Mouse (Mus musculus): Measurements from ENCODE around the gene Sp8. TPM values are rescaled to one million over a fixed set of nuclear protein-coding genes. Genes with fewer than 3 reads are reported as not detected.
A peak's percentile ranks its signal among the peaks of the same experiment; 100 is the strongest.

The Sp8 gene
- not detected for total RNA-seq (2021)
- long read RNA-seq, experiment 1: 0 reads
- long read RNA-seq, experiment 2: 0 reads

DNA sequence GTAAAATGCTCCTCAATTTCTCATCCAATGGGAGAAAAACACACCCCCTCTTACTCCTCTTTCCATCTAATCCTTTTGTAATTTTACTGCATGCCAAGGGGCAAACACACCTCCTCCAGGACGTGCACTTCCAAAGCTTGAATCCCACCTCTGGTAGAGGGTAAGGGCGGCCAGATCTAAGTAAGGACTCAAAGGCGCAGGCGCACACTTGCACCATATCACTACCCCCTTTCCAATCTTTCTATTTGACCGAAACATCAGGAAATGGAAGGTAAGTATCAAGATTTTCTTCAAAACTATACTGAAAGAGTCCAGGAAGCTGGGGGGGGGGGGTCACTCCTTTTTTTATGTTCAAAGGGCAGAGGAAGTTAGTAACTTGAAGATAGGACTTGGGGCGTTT, at the start of gene Sp8:
Sp8 (plus strand) TSS at position 109 of the 400 bp plus-strand sequence.
- no peak for DNase-seq
- intact Hi-C loops (cut with DNase I): no loop called here

DNA sequence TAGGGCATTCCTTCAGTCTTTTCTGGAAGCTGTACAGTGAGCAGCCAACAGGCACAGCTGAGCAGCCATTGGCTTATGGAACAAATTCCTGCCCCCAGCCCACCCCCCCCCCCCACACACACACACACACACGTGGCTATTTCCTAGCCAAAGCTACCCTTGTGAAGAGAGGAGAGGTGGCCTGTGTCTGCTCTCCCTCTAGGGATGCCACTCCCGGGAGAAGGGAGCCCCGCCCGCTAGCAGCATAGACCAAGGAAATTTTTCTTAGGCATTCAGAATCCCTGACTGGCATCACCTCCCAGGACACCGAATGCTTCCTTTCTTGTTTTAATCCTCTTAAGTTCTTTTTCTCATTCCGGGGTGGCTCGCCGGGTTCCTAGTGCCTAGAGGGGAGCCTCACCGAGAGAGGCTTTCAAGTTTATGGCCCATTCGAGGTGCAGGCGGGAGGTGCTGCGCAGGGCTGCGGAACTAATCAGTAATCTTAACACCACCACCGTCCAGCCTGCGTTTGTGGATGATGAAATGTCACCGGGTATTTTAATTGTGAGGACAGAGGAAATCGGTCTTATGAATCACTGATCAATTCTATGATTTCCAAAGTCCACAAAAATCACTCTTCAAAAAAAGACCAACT, 34.7 kb upstream of the Sp8 start:
- DNase-seq: no peak
- intact Hi-C loops (cut with DNase I): no loop called here

DNA sequence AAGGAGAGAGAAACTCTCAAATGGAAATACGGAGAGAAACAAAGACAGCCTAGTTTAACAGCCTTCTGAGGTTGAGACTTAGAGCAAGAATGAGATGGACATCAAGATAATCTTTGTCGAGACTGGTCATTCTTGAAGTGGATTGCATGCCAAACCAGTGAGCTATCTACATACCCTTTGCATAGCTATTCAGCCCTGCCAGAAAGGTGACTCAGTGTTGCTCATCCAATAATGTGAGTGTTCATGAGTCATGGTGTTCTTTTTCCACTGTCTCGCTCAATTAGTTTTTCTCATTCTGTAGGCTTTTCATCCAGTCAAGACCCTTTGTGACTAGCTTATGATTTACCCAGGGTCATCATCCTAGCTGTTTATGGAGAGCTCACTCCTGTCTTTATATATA, 31.6 kb upstream of the Sp8 start:
- no peak for DNase-seq
- intact Hi-C loops (cut with DNase I): no loop called here

DNA sequence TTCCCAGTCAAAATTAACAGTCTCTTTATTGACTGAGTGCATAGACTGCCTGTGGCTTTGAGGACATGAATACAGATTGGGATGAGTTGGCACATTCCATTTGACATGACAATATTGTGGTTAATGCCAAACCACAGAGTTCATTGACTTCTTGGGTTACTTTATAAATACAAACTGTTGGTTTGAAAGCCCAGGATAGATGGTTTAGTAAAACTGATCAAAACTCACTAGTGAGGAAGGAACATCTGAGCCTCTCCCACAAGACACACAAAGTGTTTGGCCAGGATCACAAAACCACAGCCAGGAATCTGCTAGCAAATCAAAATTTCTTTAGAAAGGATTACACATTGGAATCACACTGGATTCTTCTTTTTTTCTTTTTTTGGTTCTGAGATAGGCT, 30.0 kb upstream of the Sp8 start:
- intact Hi-C loops (cut with DNase I): no loop called here
- DNase-seq: no peak

DNA sequence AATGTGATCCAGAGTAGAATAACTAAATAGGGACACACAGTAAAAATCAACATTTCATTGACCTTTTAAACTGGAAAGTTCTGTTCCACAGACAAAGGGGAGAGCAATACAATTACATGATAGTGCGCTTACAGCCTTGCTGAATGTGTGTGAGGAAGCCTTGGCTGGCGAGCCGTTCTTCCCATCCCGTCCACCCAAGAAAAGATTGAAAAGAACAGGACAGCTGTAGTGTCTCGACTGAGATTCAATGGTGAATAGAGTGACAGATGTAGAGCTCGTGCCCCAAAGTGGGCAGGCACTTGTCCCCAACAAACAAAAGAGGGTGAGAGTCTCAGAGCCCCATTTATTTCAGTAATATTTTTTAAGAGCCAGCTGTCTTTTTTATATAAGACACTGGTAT, 16.2 kb upstream of the Sp8 start:
- no peak for DNase-seq
- intact Hi-C loops (cut with DNase I): no loop called here

DNA sequence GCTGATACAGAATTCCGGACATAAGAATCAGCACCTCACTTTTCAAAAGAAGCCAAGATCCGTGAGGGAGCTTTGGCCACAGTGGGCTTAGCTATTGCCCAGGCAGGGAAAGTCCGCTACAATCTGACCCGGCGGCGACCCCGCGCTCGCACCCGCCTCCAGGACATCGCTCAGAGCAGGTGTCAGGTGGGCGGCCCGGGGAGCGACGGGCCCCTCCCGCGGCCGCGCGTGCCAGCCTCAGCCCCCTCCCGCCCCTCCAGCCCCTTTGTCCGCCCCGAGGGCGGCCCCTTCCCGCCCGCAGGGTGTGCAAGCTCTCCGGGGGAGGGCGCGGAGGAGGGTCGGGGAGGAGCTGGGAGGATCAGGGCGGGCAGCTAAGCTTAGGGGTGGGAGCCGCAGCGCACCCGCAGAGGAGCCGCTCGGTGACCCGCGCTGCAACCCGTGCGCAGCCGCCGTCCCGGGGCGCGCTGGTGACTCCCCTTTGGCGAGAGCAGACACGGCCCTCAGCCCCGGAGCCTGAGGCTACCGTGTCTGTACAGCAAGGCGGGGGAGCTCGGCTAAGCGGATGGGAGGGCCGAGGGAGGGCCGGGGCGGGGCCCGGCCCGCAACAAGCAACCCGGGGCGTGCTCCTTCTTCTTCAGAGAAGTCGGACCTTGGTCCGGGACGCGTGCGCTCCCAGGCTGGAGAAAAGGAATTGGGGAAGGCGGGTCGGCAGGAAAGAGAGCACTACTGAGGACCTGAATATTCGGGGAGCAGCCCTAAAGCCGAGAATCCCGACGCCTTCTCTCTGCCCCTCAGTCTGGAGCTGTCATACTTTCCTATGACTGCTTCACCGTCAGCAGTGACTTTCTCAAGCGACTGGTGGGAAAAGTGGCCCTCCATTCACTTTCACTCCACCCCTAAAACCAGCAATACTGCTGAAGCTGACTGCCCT, 9.5 kb upstream of the Sp8 start:
- no peak for DNase-seq
- intact Hi-C loops (cut with DNase I): no loop called here

DNA sequence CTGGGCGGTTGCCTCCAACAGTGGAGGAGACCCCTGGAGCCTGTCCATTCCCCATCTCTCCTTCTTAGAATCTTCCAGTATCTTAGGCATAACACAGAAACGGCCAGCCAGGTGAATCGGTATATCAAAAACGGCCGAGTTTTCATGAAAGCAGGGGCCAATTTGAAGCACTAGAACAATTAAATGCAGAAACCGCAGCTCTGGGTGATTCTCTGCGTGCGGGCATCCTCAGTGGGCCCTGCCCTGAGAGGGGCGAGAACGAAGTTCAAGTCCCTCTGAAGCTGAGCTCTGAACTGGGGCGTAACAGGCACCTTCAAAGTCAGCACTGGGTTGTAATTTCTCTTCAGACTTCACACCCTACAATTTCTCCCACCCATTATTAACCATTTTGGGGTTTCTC, 8.8 kb upstream of the Sp8 start:
- intact Hi-C loops (cut with DNase I): no loop called here
- DNase-seq: no peak

DNA sequence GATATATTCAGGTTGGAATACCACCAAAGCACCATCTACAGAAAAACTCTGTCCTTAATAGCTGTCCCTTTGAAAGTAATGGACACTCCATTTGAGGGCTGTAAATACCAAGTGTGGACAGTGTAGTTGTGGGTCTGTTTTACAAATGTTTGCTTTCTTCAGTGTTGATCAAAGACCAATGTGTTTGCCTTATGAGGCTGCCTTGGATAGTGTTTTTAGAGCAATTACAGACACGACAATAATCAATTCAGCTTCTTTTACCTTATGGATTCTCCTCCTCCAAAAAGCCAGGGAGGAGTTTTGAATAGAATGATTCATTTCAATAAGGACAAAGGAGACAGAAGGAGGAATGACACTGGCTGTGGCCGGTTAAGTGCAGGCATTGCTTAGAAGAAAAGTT, 7.9 kb upstream of the Sp8 start:
- intact Hi-C loops (cut with DNase I): no loop called here

DNA sequence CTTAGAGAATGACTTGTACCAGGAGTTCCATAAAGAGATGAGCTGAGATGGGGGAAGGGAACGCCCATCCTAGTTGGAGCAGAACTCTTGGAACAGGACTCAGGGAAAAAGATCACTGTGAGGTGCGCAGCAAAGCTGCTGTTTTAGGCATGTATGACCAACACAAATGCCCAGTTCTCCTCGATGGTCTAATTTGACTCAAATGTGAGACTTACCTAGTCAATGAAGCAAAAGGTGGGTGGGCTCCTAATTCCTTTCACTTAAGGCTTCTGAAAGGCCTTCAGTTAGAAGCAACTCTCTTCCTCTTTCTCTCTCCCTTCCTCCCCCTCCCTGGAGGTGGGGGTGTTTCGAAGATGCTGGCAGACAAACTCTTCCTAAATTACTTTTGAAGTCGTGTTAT, 6.7 kb upstream of the Sp8 start:
- intact Hi-C loops (cut with DNase I): no loop called here
- DNase-seq: no peak

More for the DNA sequence above, 7.9 kb upstream of the Sp8 start:
- DNase-seq: no peak

DNA sequence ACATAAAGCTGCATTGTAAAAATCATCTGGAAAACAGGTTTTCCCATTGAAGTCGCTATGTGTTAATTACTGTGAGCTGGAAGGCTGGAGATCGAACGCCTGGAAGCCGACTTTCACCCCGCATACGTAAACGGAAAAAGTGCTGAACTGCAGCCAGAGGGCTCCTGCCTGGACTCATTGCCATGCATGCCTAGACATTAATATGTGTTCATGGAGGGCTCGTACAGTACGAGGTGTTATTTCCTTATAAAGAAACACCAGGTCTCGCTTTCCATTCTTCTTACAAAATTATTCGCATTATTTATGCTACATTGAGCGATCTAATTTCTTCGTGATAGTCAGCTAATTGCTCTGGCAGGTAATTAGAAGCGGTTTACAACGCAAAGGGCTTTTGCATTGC, 5.8 kb upstream of the Sp8 start:
- DNase-seq: no peak
- intact Hi-C loops (cut with DNase I): no loop called here

DNA sequence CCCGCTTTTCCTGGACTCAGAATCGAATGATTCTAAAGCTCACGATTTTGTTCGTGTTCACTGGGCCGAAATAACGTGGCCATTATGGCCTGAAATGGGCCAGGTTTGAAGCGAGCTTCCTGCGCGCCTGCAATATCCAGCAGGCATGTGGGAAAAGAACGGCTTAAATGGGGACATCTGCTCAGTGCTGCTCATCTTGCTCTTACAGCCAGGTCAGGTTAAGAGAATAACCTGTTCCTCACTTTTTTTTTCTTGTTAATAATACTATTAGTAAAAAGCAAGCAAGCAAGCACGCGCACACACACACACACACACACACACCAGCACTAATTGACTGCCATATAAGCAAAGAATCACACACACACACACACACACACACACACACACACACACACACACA, 5.3 kb upstream of the Sp8 start:
- intact Hi-C loops (cut with DNase I): no loop called here
- DNase-seq: no peak

DNA sequence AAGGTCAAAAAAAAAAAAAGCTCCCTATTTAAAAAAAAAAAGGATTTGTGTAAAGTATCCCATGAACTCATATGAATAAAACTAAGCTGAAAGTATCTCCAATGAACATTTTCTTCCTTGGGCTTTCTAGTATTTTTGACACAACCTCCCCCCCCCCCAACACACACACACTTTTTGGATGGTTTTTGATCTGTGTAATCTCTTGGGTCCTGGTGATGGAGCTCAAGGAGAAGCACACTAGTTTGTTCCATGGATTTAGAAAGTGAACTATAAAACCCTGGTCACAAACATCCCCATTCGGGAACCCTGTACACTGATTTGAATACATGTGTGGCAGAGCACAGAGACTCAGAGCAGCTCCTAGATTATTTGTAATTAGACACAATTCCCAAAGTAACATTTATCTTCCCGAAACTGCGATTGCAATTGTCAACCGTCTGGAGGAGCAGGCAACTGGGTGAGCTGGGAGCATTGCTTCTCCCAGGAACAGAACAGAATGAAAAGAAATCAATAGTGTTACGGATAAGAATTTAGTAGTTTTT, 4.7 kb upstream of the Sp8 start:
- DNase-seq: no peak
- intact Hi-C loops (cut with DNase I): no loop called here

DNA sequence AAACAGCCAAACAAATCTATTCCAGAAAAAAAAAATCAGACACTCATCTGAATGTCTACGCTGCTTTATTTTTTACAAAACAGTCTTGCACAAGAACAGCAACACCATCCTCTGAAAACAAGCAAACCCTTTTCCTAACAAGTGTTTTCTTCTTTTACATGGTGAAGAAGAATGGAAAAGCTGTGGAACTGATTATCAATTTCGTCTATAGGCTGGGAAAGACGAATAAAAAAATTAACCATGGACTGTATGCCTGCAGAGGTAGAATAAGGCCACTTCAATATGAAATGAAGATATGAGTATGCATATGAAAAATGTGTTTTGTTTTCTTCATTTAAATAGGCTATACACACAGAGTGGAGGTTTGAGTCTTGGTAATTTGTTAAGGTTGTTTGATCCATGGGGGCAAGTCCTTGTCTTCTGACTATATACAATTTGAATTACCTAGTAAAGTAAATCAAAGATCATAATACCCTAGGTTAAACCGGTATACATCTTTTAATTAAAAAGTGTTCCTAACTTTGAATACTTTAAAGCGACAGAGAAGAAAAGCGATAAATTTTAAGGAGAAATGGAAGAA, 4.1 kb upstream of the Sp8 start:
- no peak for DNase-seq
- intact Hi-C loops (cut with DNase I): no loop called here

DNA sequence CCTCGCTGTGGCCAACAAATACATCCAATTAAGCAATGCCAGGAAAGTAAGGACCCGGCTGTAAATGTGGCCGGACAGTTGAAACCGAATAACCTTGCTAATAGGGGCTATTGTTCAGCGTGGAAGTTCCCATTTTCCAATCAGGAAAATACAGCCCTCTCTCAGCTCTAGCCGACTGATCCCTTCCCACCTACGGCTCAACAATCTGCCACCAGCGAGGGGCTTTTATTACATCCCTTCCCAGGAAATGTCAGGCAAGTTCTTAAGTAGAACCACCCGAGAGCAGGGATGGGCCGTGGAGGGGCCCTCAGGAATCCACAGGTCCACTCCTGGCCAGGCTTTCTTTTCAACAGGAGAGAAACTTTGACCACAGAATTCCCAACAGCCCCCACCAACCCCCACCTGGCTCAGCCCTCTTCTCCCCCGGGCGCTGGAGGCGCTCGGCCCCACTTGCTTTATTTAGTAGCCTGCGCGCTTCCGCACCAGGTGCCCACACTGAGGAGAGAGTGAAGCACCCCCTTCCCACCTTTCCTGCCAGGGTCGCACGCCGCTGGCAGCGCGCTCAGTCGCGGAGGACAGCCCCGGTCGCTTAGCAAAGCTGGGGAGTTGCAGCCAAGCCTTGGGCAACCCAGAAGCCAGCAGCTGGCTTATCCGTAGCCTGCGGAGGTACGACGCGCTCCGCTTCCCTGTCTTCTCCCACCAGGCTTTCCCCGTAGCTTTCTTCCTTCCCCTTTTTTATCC, 3.3 kb upstream of the Sp8 start:
- no peak for DNase-seq
- intact Hi-C loops (cut with DNase I): no loop called here

DNA sequence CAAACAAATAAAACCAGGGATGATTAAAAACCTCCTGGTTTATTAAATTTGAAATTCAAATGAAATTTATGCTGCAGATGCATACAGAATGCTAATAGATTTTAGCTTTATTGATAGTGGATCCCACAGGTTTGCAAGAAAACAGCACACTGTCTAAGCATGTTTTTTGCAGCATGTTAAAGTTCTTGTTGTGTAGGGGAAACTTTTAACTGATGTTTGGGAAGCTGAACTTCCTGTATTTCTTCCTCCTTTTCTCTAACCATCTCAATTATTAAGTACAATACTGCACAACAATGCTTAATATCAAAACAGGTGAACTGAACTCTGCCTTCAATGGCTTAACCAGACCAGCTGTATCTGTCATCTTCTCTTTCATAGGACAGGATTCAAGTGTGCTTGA, 2.0 kb upstream of the Sp8 start:
- DNase-seq: no peak
- intact Hi-C loops (cut with DNase I): no loop called here

DNA sequence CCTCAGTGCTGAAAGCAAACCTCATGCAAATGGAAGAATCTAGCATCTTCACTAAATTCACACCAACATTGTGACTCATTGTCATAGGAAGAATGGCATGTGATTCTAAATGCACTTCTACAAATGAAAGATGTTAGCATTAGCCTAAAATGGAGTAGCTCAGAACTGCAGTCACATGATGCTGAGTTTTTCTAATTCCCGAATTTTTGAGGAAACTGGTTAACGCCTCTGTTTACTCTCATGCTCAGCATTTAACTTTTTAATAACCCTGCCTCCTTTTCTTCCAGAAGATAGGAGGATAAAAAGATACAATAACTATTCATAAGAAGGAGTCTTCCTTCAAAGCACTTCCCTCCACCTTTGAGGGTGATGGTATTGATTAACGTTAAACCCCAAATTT, 1.3 kb upstream of the Sp8 start:
- intact Hi-C loops (cut with DNase I): no loop called here
- DNase-seq: no peak

DNA sequence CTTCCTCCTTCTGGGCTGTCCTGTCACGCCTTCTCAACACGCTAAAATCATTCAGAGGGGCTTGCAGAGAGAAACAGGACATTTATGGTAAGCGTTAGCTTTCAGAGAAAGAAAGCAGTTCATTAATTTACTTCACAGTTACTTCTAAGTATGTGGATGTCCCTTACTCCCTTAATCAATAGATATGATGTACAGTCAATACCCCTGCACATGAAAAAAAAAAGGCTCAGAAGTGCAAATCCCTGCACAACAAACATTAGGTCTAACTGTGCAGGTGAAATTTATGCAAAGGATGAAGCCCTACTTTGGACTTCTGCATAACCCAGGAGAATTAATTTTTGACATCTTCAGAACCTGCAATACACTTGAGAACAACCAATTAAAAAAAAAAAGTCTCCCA, 778 bp upstream of the Sp8 start:
- no peak for DNase-seq
- intact Hi-C loops (cut with DNase I): no loop called here

DNA sequence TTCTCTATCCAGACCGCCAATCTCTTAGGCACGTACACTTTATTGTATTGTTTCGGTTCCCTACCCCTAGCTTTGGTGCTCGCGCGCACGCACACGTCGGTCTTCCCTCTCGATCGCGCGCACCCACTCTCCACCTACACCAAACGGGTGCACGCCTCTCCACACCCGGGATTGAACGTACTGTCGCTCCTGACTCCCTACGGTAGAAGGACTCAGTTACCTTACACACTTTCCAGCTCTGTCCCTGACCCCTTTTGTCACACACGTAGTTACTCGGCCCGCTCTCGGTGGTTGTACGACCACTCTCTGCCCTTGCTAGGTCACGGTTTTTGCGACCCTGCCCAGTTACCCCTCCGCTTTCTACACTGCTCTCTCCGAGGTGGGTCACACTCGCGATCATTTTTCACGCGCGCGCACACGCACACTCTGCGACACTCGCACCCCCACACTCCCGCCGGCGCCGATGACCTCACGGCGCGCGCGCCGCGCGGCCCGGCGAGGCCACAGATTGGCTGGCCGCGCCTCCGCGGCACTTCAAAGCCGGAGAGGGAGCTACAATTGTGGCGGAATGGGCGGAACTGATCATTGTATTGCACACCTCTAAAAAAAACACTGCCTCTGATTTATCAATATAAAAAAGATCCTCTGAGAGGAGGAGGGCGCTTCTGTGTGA, 656 bp downstream of the Sp8 start:
- peak in 1 of 2 experiments; percentile 14 for DNase-seq
- intact Hi-C loops (cut with DNase I): no loop called here

DNA sequence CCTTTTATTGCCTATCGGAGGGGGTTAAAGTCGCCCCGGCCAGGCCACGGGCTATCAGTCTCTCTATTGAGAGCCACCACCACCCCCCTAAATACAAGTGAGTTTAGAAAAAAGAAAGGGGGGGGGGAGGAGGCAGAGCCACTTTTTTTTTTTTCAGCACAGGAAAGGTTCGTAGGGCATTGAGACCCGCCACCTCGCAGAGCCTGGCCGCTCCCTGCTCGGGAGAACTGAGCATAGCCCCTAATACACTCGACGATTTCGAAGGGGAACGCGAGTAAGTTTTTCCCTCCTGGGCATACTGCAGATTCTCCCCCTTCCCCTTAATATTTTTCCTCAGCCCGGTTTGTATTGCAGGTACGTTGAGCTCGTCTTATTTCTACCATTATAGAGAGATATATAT, 1.3 kb downstream of the Sp8 start:
- DNase-seq: no peak
- intact Hi-C loops (cut with DNase I): no loop called here

DNA sequence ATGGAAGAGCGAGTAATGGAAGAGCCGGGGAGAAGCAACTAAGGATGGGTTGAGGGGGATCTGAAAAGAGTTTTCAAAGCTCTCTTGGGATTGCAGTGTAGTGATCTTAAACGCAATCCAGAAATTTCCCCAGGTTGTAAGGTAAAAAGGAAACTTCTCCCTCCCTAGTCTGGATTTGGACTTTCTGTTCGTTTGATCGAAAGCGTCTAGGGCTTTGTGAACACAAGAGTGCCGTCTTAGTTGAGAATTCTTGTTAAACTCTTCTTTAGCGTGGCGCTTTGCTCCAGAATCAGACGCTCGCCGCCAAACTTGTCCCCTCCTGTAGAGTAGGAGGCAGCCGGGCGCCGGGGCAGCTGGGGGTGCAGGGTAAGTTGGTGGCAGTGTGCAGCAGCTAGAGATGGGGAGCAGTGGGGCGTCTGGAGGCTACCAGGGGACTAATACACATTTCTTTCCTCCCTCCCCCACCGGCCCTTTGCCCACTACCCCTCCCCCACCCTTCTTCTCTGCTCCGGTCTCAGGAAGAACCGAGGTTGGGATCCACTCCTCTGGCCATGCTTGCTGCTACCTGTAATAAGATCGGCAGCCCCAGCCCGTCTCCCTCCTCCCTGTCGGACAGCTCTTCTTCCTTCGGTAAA, 1.8 kb downstream of the Sp8 start:
- intact Hi-C loops (cut with DNase I): no loop called here
- DNase-seq: peak in 1 of 2 experiments; percentile 12

All from gastrocnemius, postnatal 36 days (tissue).